Mouse (Mus musculus): ENCODE results near the gene Podxl2. TPM values are rescaled to one million over a fixed set of nuclear protein-coding genes. Genes with fewer than 3 reads are reported as not detected.

Gene Podxl2
- 31.1 and 50.4 TPM in 2 replicates for polyA plus RNA-seq (2016; fragmentation: Nextera tagmentation; extraction: Ambion mirVana)

DNA sequence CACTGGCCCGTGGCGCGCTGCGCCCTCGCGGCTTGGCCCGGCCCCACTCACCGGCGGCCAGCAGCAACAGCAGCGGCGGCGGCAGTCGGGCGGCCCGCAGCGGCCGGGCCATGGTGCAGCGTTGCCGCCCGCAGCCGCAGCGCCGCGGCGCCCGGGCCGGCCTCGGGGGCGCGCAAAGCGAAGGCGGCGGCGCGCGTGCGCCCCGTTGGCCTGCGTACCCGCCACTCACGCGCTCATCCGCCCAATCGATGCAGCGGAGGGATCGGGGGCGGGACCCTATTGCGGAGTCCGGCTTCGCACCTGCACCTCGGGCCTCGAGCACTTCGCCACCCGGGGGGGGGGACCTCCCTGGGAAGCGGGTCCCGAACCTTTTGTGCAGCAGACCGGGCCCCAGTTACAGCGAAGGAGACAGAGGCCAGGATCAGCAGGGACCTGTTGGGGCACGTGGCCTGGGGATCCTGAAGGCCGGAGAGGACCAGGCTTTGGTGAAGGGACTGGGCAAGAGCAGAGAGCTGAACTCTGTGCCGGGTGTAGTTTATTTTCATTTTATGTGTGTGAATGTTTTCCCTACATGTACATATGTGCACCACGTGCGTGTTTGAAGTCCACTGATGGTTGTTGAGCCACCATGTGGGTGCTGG, at the start of gene Podxl2:
Gene Podxl2, minus strand, starts transcription at position 177 of the 641 bp plus-strand sequence.
- Histone ChIP-seq H3K36me3 (peaks cover 8% of the 10 kb centered on the region; the same call in 1 of the 2 replicates), H3K27ac (peak within 1 kb of the TSS; percentile 87), H3K27me3 (ENCODE audit: low read depth, poor library complexity, severe bottlenecking) (peaks cover 40% of the 10 kb centered on the region), H3K4me3 (peak within 1 kb of the TSS; percentile 80), H3K4me1 (peaks cover 25% of the 10 kb centered on the region), H3K9me3 (replicated peaks) (no peaks in the 10 kb centered on the region)
- DNase-seq (ENCODE audit: low spot score), result peak; percentile 88
- WGBS, result 12% methylated on average over 61 of the region's 63 CpGs

- no peak overlapping the region for H3K4me3 ChIP-seq
- no peaks in the 10 kb centered on the region for H3K36me3 ChIP-seq
- no peak for DNase-seq (ENCODE audit: low spot score)
- H3K9me3 ChIP-seq (replicated peaks), result no peaks in the 10 kb centered on the region
- 77% methylated on average over 8 of the region's 8 CpGs for WGBS
- H3K27ac ChIP-seq, result no peak overlapping the region
- H3K4me1 ChIP-seq, result no peaks in the 10 kb centered on the region
- H3K27me3 ChIP-seq (ENCODE audit: low read depth, poor library complexity, severe bottlenecking), result no peaks in the 10 kb centered on the region
Measured at GRCm38 (mm10) chr6:88918802-88919201, 44.0 kb upstream of the Podxl2 start.

- H3K27ac ChIP-seq, result no peak overlapping the region
Measured at GRCm38 (mm10) chr6:88916153-88916552, 41.3 kb upstream of the Podxl2 start.

DNA sequence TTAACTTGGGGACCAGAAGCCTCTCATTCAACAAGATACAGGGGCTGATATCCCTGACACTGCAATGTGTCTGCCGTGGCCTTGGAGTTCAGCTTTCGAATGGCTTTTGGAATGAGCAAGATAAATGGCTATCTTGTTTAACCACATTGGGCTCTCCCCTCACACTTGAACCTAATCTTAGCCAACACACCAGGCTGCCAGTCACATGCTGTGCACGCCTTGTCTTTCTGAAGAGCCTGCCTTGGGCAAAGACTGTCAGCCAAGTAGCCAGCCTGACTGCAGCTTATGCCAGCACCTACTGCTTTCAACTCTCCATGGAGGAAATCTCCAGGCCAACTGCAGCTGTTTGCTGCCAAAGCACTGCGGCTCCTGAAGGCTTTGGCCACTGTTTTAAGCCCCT, 40.7 kb upstream of the Podxl2 start:
- H3K27me3 ChIP-seq (ENCODE audit: low read depth, poor library complexity, severe bottlenecking), result no peaks in the 10 kb centered on the region
- no peaks in the 10 kb centered on the region for H3K4me1 ChIP-seq
- H3K27ac ChIP-seq, result no peak overlapping the region
- no peaks in the 10 kb centered on the region for H3K9me3 ChIP-seq (replicated peaks)
- no peak for DNase-seq (ENCODE audit: low spot score)
- H3K4me3 ChIP-seq, result no peak overlapping the region
- WGBS, result 88% methylated on average over 4 of the region's 4 CpGs
- peaks cover 26% of the 10 kb centered on the region for H3K36me3 ChIP-seq

More at GRCm38 (mm10) chr6:88916153-88916552, 41.3 kb upstream of the Podxl2 start:
- 46% methylated on average over 1 of the region's 1 CpGs for WGBS
- H3K36me3 ChIP-seq, result peaks cover 20% of the 10 kb centered on the region
- no peaks in the 10 kb centered on the region for H3K4me1 ChIP-seq
- DNase-seq (ENCODE audit: low spot score), result no peak
- no peaks in the 10 kb centered on the region for H3K9me3 ChIP-seq (replicated peaks)
- H3K4me3 ChIP-seq, result no peak overlapping the region
- H3K27me3 ChIP-seq (ENCODE audit: low read depth, poor library complexity, severe bottlenecking), result no peaks in the 10 kb centered on the region

DNA sequence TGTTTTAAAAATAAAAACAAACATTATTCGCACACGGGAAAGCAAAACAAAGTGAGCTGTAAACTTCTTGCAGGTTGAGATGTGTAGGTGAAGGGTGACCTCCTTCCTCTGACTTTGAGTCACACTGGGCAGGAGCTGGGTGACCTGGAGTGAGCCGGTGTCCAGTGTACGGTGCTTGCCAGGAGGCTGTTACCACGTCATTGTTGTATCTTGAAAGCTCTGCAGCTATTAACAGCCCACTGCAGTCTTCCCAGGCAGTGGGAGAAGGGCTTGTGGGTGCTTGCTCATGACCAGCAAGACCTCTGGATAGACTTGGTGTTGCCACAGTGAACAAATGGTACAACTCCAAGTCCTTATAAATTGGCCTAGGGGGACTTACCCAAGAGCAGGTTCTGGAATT, 40.0 kb upstream of the Podxl2 start:
- Histone ChIP-seq H3K4me3 (no peak overlapping the region), H3K4me1 (no peaks in the 10 kb centered on the region), H3K36me3 (peaks cover 34% of the 10 kb centered on the region), H3K9me3 (replicated peaks) (no peaks in the 10 kb centered on the region), H3K27ac (no peak overlapping the region), H3K27me3 (ENCODE audit: low read depth, poor library complexity, severe bottlenecking) (no peaks in the 10 kb centered on the region)
- 85% methylated on average over 5 of the region's 5 CpGs for WGBS
- no peak for DNase-seq (ENCODE audit: low spot score)

GRCm38 (mm10) chr6:88913440-88913839, 38.6 kb upstream of the Podxl2 start:
- DNase-seq (ENCODE audit: low spot score), result no peak
- peaks cover 45% of the 10 kb centered on the region for H3K36me3 ChIP-seq
- no peaks in the 10 kb centered on the region for H3K27me3 ChIP-seq (ENCODE audit: low read depth, poor library complexity, severe bottlenecking)
- no peak overlapping the region for H3K27ac ChIP-seq
- H3K9me3 ChIP-seq (replicated peaks), result no peaks in the 10 kb centered on the region
- H3K4me3 ChIP-seq, result no peak overlapping the region
- no peaks in the 10 kb centered on the region for H3K4me1 ChIP-seq

DNA sequence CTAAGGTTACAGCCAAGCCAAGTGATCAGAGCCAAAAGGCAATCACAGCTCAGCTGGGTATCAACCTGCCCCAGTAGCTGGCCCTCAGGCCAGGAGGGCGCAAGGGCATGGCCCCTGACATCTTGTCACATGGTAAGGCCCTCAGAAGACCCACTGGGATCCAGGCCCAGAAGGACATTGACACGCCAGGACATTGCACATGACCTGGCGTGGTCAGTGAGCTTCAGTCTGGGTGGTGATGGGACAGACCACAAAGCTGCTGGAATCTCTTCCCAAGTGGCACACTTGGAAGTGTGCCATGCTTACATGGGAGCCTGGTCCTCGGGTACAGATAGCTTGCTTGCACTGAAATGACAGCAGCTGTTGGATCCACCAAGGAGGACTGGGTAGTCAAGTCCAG, 38.2 kb upstream of the Podxl2 start:
- Histone ChIP-seq H3K4me1 (no peaks in the 10 kb centered on the region), H3K9me3 (replicated peaks) (no peaks in the 10 kb centered on the region), H3K4me3 (no peak overlapping the region), H3K27me3 (ENCODE audit: low read depth, poor library complexity, severe bottlenecking) (no peaks in the 10 kb centered on the region), H3K27ac (no peak overlapping the region), H3K36me3 (peaks cover 48% of the 10 kb centered on the region)
- no peak for DNase-seq (ENCODE audit: low spot score)
- WGBS, result 87% methylated on average over 4 of the region's 4 CpGs

GRCm38 (mm10) chr6:88909151-88909550, 34.3 kb upstream of the Podxl2 start:
- Histone ChIP-seq H3K27me3 (ENCODE audit: low read depth, poor library complexity, severe bottlenecking) (no peaks in the 10 kb centered on the region), H3K4me3 (no peak overlapping the region), H3K4me1 (peaks cover 18% of the 10 kb centered on the region), H3K9me3 (replicated peaks) (no peaks in the 10 kb centered on the region), H3K36me3 (peaks cover 59% of the 10 kb centered on the region), H3K27ac (no peak overlapping the region)
- WGBS, result 94% methylated on average over 6 of the region's 6 CpGs
- no peak for DNase-seq (ENCODE audit: low spot score)

GRCm38 (mm10) chr6:88906369-88907108, 31.7 kb upstream of the Podxl2 start:
- DNase-seq (ENCODE audit: low spot score), result peak; percentile 74
- 20% methylated on average over 16 of the region's 16 CpGs for WGBS
- Histone ChIP-seq H3K36me3 (peaks cover 43% of the 10 kb centered on the region), H3K27ac (0 out of 2 replicates have a peak overlapping the region, but pooled peaks have one; percentile 42), H3K4me1 (peaks cover 38% of the 10 kb centered on the region), H3K4me3 (0 out of 2 replicates have a peak overlapping the region, but pooled peaks have one; percentile 9), H3K9me3 (replicated peaks) (no peaks in the 10 kb centered on the region), H3K27me3 (ENCODE audit: low read depth, poor library complexity, severe bottlenecking) (no peaks in the 10 kb centered on the region)

- no peak overlapping the region for H3K27ac ChIP-seq
- no peak for DNase-seq (ENCODE audit: low spot score)
- 91% methylated on average over 7 of the region's 7 CpGs for WGBS
- peaks cover 28% of the 10 kb centered on the region for H3K36me3 ChIP-seq
- no peaks in the 10 kb centered on the region for H3K27me3 ChIP-seq (ENCODE audit: low read depth, poor library complexity, severe bottlenecking)
- H3K9me3 ChIP-seq (replicated peaks), result no peaks in the 10 kb centered on the region
- peaks cover 45% of the 10 kb centered on the region for H3K4me1 ChIP-seq
- H3K4me3 ChIP-seq, result no peak overlapping the region
Measured at GRCm38 (mm10) chr6:88905042-88905441, 30.2 kb upstream of the Podxl2 start.

GRCm38 (mm10) chr6:88904456-88904974, 29.7 kb upstream of the Podxl2 start:
- Histone ChIP-seq H3K4me3 (no peak overlapping the region), H3K9me3 (replicated peaks) (no peaks in the 10 kb centered on the region), H3K4me1 (peaks cover 45% of the 10 kb centered on the region), H3K27me3 (ENCODE audit: low read depth, poor library complexity, severe bottlenecking) (no peaks in the 10 kb centered on the region), H3K36me3 (peaks cover 23% of the 10 kb centered on the region), H3K27ac (no peak overlapping the region)
- 87% methylated on average over 4 of the region's 4 CpGs for WGBS
- no peak for DNase-seq (ENCODE audit: low spot score)

DNA sequence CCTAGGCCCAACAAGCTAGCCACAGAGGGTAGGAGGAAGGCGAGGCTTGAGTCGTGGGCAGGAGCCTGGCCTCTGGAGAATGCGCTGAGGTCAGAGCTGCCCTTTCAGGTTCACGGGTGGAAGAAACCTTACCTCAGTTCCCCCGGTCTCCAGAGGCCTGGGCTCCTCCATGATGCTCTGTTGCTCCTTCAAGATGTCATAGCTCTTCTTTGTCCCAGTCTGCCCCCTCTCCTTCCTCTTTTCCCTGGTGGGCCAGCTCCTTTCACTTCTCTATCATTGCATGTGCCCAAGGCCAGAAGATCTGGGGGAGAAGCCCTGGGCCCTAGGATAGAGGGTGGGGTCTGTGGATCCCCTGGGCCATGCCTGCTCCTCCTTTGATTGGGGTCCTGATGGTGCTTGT, 28.9 kb upstream of the Podxl2 start:
- Histone ChIP-seq H3K27me3 (ENCODE audit: low read depth, poor library complexity, severe bottlenecking) (no peaks in the 10 kb centered on the region), H3K9me3 (replicated peaks) (no peaks in the 10 kb centered on the region), H3K27ac (peak overlapping the region; percentile 91), H3K4me1 (peaks cover 49% of the 10 kb centered on the region), H3K4me3 (peak overlapping the region; percentile 82), H3K36me3 (peaks cover 16% of the 10 kb centered on the region)
- 87% methylated on average over 5 of the region's 5 CpGs for WGBS
- DNase-seq (ENCODE audit: low spot score), result no peak

All from limb, embryonic 10.5 days (tissue).